Mouse (Mus musculus) 416B (cell line): ENCODE results near the gene Prn.

Source experiments
- DNase-seq: peaks from one replicate; pipeline ENCODE4 v3.0.0; 2011; ENCODE audit warnings: low read depth

The Prn gene

DNA sequence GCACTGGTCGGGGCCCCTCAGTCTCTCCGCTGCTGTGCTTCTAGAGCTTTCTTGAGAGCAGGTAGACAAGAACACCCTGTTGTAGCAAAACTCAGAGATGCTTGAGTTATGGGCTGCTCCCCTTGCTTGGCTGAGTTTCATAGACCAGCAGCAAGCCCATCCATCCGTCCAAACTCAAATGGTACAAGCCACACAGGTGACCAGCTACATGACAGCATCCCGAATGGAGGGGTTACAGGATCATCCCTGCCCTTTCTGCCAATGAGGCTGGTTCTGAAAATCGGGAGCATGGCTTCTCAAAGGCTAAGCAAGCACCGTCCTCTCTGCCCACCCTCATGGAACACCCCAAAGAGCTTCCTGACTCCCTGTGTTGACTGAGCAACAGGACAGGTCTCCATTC lies 85.2 kb downstream of the Prn start:
- DNase-seq: no peak

DNA sequence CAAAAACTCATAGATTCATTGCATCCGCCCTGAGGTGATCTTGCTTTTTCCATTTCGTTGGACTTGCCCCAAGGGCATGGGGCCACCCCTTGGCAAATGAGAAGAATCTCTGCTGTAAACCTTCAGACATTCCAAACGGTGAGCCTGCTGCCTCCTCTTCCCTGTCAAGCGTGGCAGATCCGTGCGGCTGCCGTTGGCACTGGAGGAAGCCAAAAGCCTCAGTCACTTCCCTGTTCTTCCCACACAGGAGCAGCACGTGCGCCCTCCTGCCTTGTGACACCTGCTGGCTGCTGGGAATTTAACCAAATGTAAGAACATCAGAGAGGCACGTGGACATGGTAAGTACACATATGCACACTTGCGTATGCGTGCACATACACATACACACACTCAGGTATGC lies 86.0 kb downstream of the Prn start:
- no peak for DNase-seq

DNA sequence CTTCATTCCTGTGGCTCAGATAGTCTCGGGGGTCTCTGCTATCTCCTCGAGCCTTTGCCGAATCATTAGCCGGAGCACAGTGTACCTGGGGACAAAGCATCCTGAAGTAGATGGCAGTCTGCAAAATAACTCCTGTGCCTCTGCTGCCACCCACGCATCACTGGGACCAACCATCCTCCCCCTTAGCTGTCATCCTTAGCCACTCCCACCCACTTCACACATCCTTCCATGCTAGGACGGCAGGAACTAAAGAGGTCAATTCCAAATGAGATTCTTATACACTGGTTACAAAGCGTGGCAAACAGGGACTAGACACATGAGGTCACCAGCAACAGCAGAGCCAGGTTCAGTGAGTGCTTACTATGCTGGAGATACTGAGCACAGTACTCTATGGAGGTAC lies 86.6 kb downstream of the Prn start:
- no peak for DNase-seq

GRCm38 (mm10) chr2:131997356-131997755 lies 87.6 kb downstream of the Prn start:
- DNase-seq: no peak

GRCm38 (mm10) chr2:132001696-132002334 lies 92.1 kb downstream of the Prn start:
- DNase-seq: no peak

- no peak for DNase-seq
These were observed 94.2 kb downstream of the Prn start for GRCm38 (mm10) chr2:132003916-132004315.

GRCm38 (mm10) chr2:132004495-132005136 lies 94.9 kb downstream of the Prn start:
- DNase-seq: no peak

DNA sequence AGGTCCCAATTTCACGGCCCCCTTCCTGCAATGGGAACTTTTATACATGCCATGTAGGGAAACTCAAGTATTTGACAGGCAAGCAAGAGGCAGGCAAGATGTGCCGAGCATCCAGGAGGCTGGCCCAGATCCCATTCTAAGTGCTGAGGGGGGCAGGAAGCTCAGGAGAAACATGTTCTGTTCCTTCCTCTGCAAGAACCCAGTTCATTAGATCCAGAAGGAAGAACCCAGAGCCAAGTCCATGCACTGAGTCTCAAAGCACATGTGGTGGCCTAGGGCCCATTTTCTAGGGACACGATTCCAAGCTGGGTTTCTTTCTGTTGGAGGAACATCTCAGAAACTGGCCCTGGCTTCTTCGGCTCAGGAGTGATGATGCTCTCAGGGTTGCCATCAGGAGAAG lies 95.7 kb downstream of the Prn start:
- DNase-seq: no peak
